Mouse (Mus musculus): ENCODE measurements around the gene Rps27rt. TPM values are rescaled to one million over a fixed set of nuclear protein-coding genes. Genes with fewer than 3 reads are reported as not detected.

The Rps27rt gene
- polyA plus RNA-seq, 1 experiment from 2014 or later, result 365 TPM

GRCm38 (mm10) chr9:114933037-114933722 is 49.4 kb downstream of the Rps27rt start:
- Histone ChIP-seq H3K9ac (ENCODE audit: low read length) (peak overlapping the region; percentile 74), H3K4me1 (ENCODE audit: control insufficient read depth, insufficient read depth, low read length) (peaks cover 7% of the 10 kb centered on the region; the same call in 1 of the 2 replicates), H3K4me2 (ENCODE audit: low read depth, severe bottlenecking) (peak overlapping the region; percentile 92), H3K27me3 (ENCODE audit: control insufficient read depth, insufficient read depth, low read length) (no peaks in the 10 kb centered on the region), H3K36me3 (ENCODE audit: control insufficient read depth, insufficient read depth, low read length) (no peaks in the 10 kb centered on the region), H3K4me3 (ENCODE audit: low read depth, low read length) (peak overlapping the region; percentile 75), H3K9me3 (ENCODE audit: control insufficient read depth, low read length) (no peaks in the 10 kb centered on the region), H3K27ac (replicated peaks; ENCODE audit: low read depth, low read length) (no peak overlapping the region)
- ATAC-seq (ENCODE audit: insufficient number of reproducible peaks, low FRiP score, low TSS enrichment, low read depth) (no peak; the same call in 1 of the 2 replicates), DNase-seq (ENCODE audit: low spot score) (peak; percentile 41)
- WGBS, result under 1% methylated on average over 50 of the region's 50 CpGs

- peak overlapping the region; percentile 92 for H3K4me2 ChIP-seq (ENCODE audit: low read depth, severe bottlenecking)
- no peaks in the 10 kb centered on the region for H3K27me3 ChIP-seq (ENCODE audit: control insufficient read depth, insufficient read depth, low read length)
- no peaks in the 10 kb centered on the region for H3K9me3 ChIP-seq (ENCODE audit: control insufficient read depth, low read length)
- DNase-seq (ENCODE audit: low spot score) (no peak), ATAC-seq (ENCODE audit: insufficient number of reproducible peaks, low FRiP score, low TSS enrichment, low read depth) (no peak)
- WGBS, result 26% methylated on average over 13 of the region's 13 CpGs
- H3K36me3 ChIP-seq (ENCODE audit: control insufficient read depth, insufficient read depth, low read length), result no peaks in the 10 kb centered on the region
- H3K4me3 ChIP-seq (ENCODE audit: low read depth, low read length), result peak overlapping the region; percentile 75
- H3K27ac ChIP-seq (replicated peaks; ENCODE audit: low read depth, low read length), result no peak overlapping the region
- H3K4me1 ChIP-seq (ENCODE audit: control insufficient read depth, insufficient read depth, low read length), result peaks cover 7% of the 10 kb centered on the region; the same call in 1 of the 2 replicates
- H3K9ac ChIP-seq (ENCODE audit: low read length), result no peak overlapping the region
Measured at GRCm38 (mm10) chr9:114932607-114933006, 49.9 kb downstream of the Rps27rt start.

Other genes starting within 250 kb of the Rps27rt start
- gene Cmtm7, start 200.9 kb downstream of the Rps27rt start, polyA plus RNA-seq (2014; fragmentation: Nextera tagmentation; extraction: Ambion mirVana), result 71.1 and 84.6 TPM in 2 replicates
- gene Cmtm8, start 138.6 kb downstream of the Rps27rt start, polyA plus RNA-seq (2014; fragmentation: Nextera tagmentation; extraction: Ambion mirVana), result 17.3 and 17.6 TPM in 2 replicates
- 6.7 and 7.8 TPM in 2 replicates for gene Gpd1l, start 48.8 kb downstream of the Rps27rt start, polyA plus RNA-seq (2014; fragmentation: Nextera tagmentation; extraction: Ambion mirVana)
- 1.3 and 1.4 TPM in 2 replicates for gene Osbpl10, start 4.2 kb downstream of the Rps27rt start, polyA plus RNA-seq (2014; fragmentation: Nextera tagmentation; extraction: Ambion mirVana)

Data from limb, embryonic 11.5 days (tissue).